Mouse (Mus musculus) hindbrain, postnatal 0 days (tissue): ENCODE measurements around the gene Gm20388. TPM values are rescaled to one million over a fixed set of nuclear protein-coding genes. Genes with fewer than 3 reads are reported as not detected.
"Not testable (repeated sequence)": the region's sequence is repeated elsewhere in the genome, so short reads cannot be mapped to it uniquely, and the experiment has no call there.

Experiments used
- ATAC-seq: fragments of 200-750 bp; cut with Nextera tagmentation; 2 replicates; pipeline ENCODE4 v1.8.0; 2017; ENCODE audit warnings: mild to moderate bottlenecking, moderate TSS enrichment, moderate library complexity
- DNase-seq: peaks from one replicate; pipeline ENCODE4 v3.0.0-alpha.2; 2015; ENCODE audit warnings: low spot score
- H3K27ac ChIP-seq: fragments of 300-500 bp; sonication (generic); 2 replicates; pipeline ENCODE4 v1.5.1; 2014; ENCODE audit warnings: mild to moderate bottlenecking
- H3K27me3 ChIP-seq: fragments of 300-500 bp; sonication (generic); 2 replicates; pipeline ENCODE4 v1.6.1; 2014; ENCODE audit warnings: low read length, mixed read lengths; ENCODE audit not compliant: insufficient read depth
- H3K36me3 ChIP-seq: fragments of 300-500 bp; sonication (generic); 2 replicates; pipeline ENCODE4 v1.6.1; 2014; ENCODE audit warnings: low read length, mixed read lengths; ENCODE audit not compliant: insufficient read depth
- H3K4me1 ChIP-seq: fragments of 300-500 bp; sonication (generic); 2 replicates; pipeline ENCODE4 v1.6.1; 2014; ENCODE audit warnings: antibody characterized with exemption, low read length, mixed read lengths; ENCODE audit not compliant: insufficient read depth
- H3K4me2 ChIP-seq: fragments of 300-500 bp; sonication (generic); 2 replicates; pipeline ENCODE4 v1.6.1; 2014; ENCODE audit warnings: low read depth, mild to moderate bottlenecking, low read length, moderate library complexity, mixed read lengths
- H3K4me3 ChIP-seq: fragments of 300-500 bp; sonication (generic); 2 replicates; pipeline ENCODE4 v1.5.1; 2014; ENCODE audit warnings: low read length
- H3K9ac ChIP-seq: fragments of 300-500 bp; sonication (generic); replicated peaks from 2 replicates; pipeline ENCODE4 v1.6.1; 2014; ENCODE audit warnings: mild to moderate bottlenecking, low read length, moderate library complexity, mixed read lengths
- H3K9me3 ChIP-seq: fragments of 300-500 bp; sonication (generic); 2 replicates; pipeline ENCODE4 v1.6.1; 2016; ENCODE audit warnings: low read length, mixed read lengths
- CTCF ChIP-seq: IDR thresholded peaks from 2 replicates; pipeline ENCODE4 v1.5.1; 2016; ENCODE audit warnings: antibody characterized with exemption, control low read depth, low read depth
- WGBS: fragments of 180-500 bp; shearing (Covaris S2); extraction: QIAGEN DNeasy Blood & Tissue Kit; methylation state at CpG from one replicate; pipeline ENCODE4 v1.1.7; 2014; 5-methylcytosine and 5-hydroxymethylcytosine counted together
- polyA plus RNA-seq: library from polyadenylated mRNA; unstranded; fragments of >200 nt; fragmentation: Nextera tagmentation; extraction: Ambion mirVana; gene quantifications from 2 replicates; pipeline ENCODE4 v1.2.1, GENCODE M21; 2015
- total RNA-seq: library from RNA; depleted of rRNA; stranded (reverse); fragments of >200 nt; gene quantifications from 2 replicates; pipeline ENCODE4 v1.2.3, GENCODE M21; 2014

Gm20388 gene
- total and polyA plus RNA-seq, 2 experiments from 2014 or later: 71.3 TPM; not detected in 1

DNA sequence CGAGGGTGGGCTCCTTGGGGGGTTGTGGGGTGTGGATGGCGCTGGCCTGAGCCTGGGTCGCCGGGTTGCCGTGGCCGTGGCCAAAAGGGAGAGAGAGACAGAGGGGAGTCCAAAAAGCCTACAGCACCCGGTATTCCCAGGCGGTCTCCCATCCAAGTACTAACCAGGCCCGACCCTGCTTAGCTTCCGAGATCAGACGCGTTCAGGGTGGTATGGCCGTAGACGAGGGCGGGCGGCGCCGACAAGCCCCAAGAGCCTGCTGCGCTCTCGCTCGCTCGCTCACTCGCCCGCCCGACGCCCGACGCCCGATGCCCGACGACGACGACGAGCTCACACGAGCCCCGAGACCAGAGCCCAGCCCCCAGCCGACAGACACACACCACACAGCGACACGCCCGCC lies 3690.8 kb downstream of the Gm20388 start:
- H3K4me2 ChIP-seq, H3K36me3 ChIP-seq, H3K4me3 ChIP-seq, ATAC-seq, H3K27me3 ChIP-seq, H3K9me3 ChIP-seq, H3K27ac ChIP-seq, DNase-seq, H3K4me1 ChIP-seq, H3K9ac ChIP-seq: not testable (repeated sequence)
- WGBS: no CpG with 5 or more reads among the region's 40 CpGs

DNA sequence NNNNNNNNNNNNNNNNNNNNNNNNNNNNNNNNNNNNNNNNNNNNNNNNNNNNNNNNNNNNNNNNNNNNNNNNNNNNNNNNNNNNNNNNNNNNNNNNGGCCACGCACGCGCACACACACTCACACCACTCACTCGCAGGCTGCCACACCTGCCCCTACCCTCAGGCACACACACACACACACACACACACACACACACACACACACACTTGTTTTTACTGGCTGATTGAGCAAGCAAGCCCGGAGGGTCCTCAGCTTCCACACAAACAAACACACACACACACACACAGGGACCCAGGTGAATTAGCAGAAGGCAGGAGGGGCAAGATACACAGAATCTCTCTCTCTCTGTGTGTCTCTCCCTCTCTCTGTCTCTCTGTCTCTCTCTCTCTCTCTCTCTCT lies 3702.0 kb downstream of the Gm20388 start:
- not testable (repeated sequence) for H3K4me3 ChIP-seq, H3K4me2 ChIP-seq, DNase-seq, ATAC-seq, H3K27me3 ChIP-seq, H3K27ac ChIP-seq, H3K9me3 ChIP-seq, H3K36me3 ChIP-seq, H3K9ac ChIP-seq, H3K4me1 ChIP-seq
- 60% methylated on average over 1 of the region's 5 CpGs for WGBS

DNA sequence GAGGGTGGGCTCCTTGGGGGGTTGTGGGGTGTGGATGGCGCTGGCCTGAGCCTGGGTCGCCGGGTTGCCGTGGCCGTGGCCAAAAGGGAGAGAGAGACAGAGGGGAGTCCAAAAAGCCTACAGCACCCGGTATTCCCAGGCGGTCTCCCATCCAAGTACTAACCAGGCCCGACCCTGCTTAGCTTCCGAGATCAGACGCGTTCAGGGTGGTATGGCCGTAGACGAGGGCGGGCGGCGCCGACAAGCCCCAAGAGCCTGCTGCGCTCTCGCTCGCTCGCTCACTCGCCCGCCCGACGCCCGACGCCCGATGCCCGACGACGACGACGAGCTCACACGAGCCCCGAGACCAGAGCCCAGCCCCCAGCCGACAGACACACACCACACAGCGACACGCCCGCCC lies 3712.9 kb downstream of the Gm20388 start:
- H3K27me3 ChIP-seq, H3K4me2 ChIP-seq, ATAC-seq, H3K9ac ChIP-seq, H3K36me3 ChIP-seq, H3K4me3 ChIP-seq, H3K4me1 ChIP-seq, H3K9me3 ChIP-seq, DNase-seq, H3K27ac ChIP-seq: not testable (repeated sequence)
- WGBS: no CpG with 5 or more reads among the region's 39 CpGs

DNA sequence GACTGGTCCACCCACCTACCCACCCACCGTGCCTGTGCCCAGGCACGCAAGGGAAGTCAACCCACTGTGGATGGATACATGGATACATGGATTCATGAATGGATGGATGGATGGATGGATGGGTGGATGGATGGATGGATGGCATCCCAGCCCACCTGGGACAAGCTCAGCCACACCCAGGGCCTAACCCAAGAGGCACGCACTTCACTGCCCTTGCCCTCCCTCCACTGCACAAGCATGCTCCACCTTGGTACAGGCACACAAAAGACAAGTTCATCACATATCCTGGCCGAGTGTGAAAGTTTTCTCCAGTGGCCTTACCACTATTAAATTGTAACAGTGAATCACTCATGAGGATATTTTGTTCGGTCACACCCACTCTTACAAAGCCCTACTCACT lies 3713.6 kb downstream of the Gm20388 start:
- no peak for TF ChIP-seq CTCF

DNA sequence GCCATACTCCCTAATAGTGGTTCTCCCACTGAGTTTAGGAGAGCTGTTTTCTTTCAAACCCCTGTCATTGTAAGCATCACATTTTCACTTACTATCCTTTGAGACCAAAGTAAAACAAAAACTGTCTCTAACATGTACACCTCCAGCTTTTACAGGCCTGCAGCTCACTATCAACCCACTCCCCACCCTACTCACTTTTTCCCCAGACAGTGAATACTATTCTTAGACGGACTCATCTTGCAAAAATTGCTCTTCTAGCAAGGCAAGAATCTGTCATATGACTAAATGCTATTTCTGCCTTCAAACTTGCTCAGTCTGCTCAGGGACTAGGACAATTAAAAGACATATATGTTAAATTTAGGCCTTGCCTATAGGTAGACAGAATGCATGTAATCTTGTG lies 3714.1 kb downstream of the Gm20388 start:
- H3K9ac ChIP-seq: no peak overlapping the region
- no peaks in the 10 kb centered on the region for H3K9me3 ChIP-seq
- ATAC-seq: no peak
- no peak overlapping the region for H3K4me3 ChIP-seq
- peaks cover 5% of the 10 kb centered on the region; the same call in 1 of the 2 replicates for H3K4me1 ChIP-seq
- no peak for TF ChIP-seq CTCF
- no peak overlapping the region for H3K27ac ChIP-seq
- H3K36me3 ChIP-seq: no peaks in the 10 kb centered on the region
- 0 out of 2 replicates have a peak, but pooled peaks cover 3% of the 10 kb centered on the region for H3K27me3 ChIP-seq
- WGBS: 58% methylated on average over 1 of the region's 1 CpGs
- DNase-seq: no peak
- H3K4me2 ChIP-seq: no peak overlapping the region

More for the DNA sequence above, 3713.6 kb downstream of the Gm20388 start:
- no peak overlapping the region for H3K4me3 ChIP-seq
- H3K9ac ChIP-seq: no peak overlapping the region
- H3K9me3 ChIP-seq: no peaks in the 10 kb centered on the region
- peaks cover 5% of the 10 kb centered on the region; the same call in 1 of the 2 replicates for H3K4me1 ChIP-seq
- no peaks in the 10 kb centered on the region for H3K36me3 ChIP-seq
- DNase-seq: no peak
- 64% methylated on average over 5 of the region's 5 CpGs for WGBS
- no peak overlapping the region for H3K4me2 ChIP-seq
- ATAC-seq: no peak
- no peak overlapping the region for H3K27ac ChIP-seq
- 0 out of 2 replicates have a peak, but pooled peaks cover 3% of the 10 kb centered on the region for H3K27me3 ChIP-seq

- H3K4me3 ChIP-seq: no peak overlapping the region
- no peak overlapping the region for H3K27ac ChIP-seq
- H3K9me3 ChIP-seq: no peaks in the 10 kb centered on the region
- DNase-seq (no peak), ATAC-seq (no peak)
- H3K36me3 ChIP-seq: no peaks in the 10 kb centered on the region
- H3K27me3 ChIP-seq: 0 out of 2 replicates have a peak, but pooled peaks cover 3% of the 10 kb centered on the region
- TF ChIP-seq CTCF: no peak
- no peak overlapping the region for H3K4me2 ChIP-seq
- H3K4me1 ChIP-seq: peaks cover 5% of the 10 kb centered on the region; the same call in 1 of the 2 replicates
- WGBS: 28% methylated on average over 2 of the region's 2 CpGs
- no peak overlapping the region for H3K9ac ChIP-seq
These were observed 3715.1 kb downstream of the Gm20388 start for GRCm38 (mm10) chr8:123625717-123626116.

- 0 out of 2 replicates have a peak, but pooled peaks have one; percentile 5 for TF ChIP-seq CTCF
- Histone ChIP-seq H3K27ac (no peak overlapping the region), H3K9me3 (no peaks in the 10 kb centered on the region), H3K4me2 (no peak overlapping the region), H3K4me3 (no peak overlapping the region), H3K27me3 (0 out of 2 replicates have a peak, but pooled peaks cover 3% of the 10 kb centered on the region), H3K36me3 (no peaks in the 10 kb centered on the region), H3K9ac (no peak overlapping the region), H3K4me1 (peaks cover 5% of the 10 kb centered on the region; the same call in 1 of the 2 replicates)
- no peak for ATAC-seq
- no peak for DNase-seq
- 67% methylated on average over 6 of the region's 6 CpGs for WGBS
These were observed 3716.9 kb downstream of the Gm20388 start for GRCm38 (mm10) chr8:123627410-123628147.
